Mouse (Mus musculus) intestine, embryonic 15.5 days (tissue): ENCODE measurements around the gene Bub1b. TPM values are rescaled to one million over a fixed set of nuclear protein-coding genes. Genes with fewer than 3 reads are reported as not detected.

Source experiments
- ATAC-seq: fragments of 200-750 bp; cut with Nextera tagmentation; 2 replicates; pipeline ENCODE4 v1.8.0; 2017; ENCODE audit warnings: moderate TSS enrichment, moderate library complexity
- H3K27ac ChIP-seq: fragments of 300-500 bp; sonication (generic); 2 replicates; pipeline ENCODE4 v1.5.1; 2015; ENCODE audit warnings: mild to moderate bottlenecking, inconsistent platforms
- H3K27me3 ChIP-seq: fragments of 300-500 bp; sonication (generic); replicated peaks from 2 replicates; pipeline ENCODE4 v1.6.1; 2015; ENCODE audit warnings: inconsistent platforms
- H3K36me3 ChIP-seq: fragments of 300-500 bp; sonication (generic); 2 replicates; pipeline ENCODE4 v1.6.1; 2015; ENCODE audit warnings: inconsistent platforms
- H3K4me1 ChIP-seq: fragments of 300-500 bp; sonication (generic); replicated peaks from 2 replicates; pipeline ENCODE4 v1.6.1; 2015; ENCODE audit warnings: inconsistent platforms
- H3K4me2 ChIP-seq: fragments of 300-500 bp; sonication (generic); replicated peaks from 2 replicates; pipeline ENCODE4 v1.6.1; 2015; ENCODE audit warnings: mild to moderate bottlenecking, inconsistent platforms
- H3K4me3 ChIP-seq: fragments of 300-500 bp; sonication (generic); replicated peaks from 2 replicates; pipeline ENCODE4 v1.5.1; 2015; ENCODE audit warnings: inconsistent platforms
- H3K9ac ChIP-seq: fragments of 300-500 bp; sonication (generic); 2 replicates; pipeline ENCODE4 v1.6.1; 2015; ENCODE audit warnings: inconsistent platforms
- H3K9me3 ChIP-seq: fragments of 300-500 bp; sonication (generic); 2 replicates; pipeline ENCODE4 v1.6.1; 2016; ENCODE audit warnings: inconsistent platforms
- WGBS: fragments of 180-500 bp; shearing (Covaris S2); methylation state at CpG from one replicate; pipeline ENCODE4 v1.1.7; 2015; 5-methylcytosine and 5-hydroxymethylcytosine counted together
- polyA plus RNA-seq: library from polyadenylated mRNA; unstranded; fragments of >200 nt; fragmentation: Nextera tagmentation; extraction: Ambion mirVana; gene quantifications from 2 replicates; pipeline ENCODE4 v1.2.1, GENCODE M21; 2015

Gene Bub1b
- polyA plus RNA-seq, 1 experiment from 2014 or later: 71.5 TPM

DNA sequence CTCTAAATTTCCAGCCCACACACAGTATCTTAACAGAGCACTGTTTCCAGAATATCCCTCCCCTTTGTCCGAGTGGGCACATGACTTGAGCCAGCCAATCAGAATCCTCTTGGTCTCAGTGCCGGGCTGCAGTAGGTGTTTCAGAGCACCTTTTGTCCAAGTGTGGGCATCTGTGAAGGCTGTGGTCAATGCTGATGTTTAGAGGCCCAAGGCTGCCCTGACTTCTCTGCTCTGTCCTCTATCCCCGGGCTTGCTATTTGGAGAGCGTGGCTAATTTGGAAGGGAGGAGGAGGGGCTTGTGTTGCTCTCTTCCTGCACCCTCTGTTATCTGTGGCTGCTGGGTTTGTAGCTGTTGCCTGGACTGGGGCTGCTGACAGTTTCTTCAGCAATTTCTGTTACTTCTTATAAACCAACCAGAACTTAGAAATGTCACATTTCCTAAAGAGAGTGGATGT lies 62.0 kb downstream of the Bub1b start:
- Histone ChIP-seq H3K9ac (peak overlapping the region; percentile 18; the same call in 1 of the 2 replicates), H3K27me3 (peaks cover 8% of the 10 kb centered on the region; the same call in 1 of the 2 replicates), H3K4me2 (peak overlapping the region; percentile 60), H3K36me3 (no peaks in the 10 kb centered on the region), H3K4me1 (peaks cover 57% of the 10 kb centered on the region), H3K4me3 (peak overlapping the region; percentile 33), H3K27ac (no peak overlapping the region), H3K9me3 (no peaks in the 10 kb centered on the region)
- 2% methylated on average over 4 of the region's 4 CpGs for WGBS
- ATAC-seq: peak; percentile 35; the same call in 1 of the 2 replicates

GRCm38 (mm10) chr2:118661891-118662290 lies 63.9 kb downstream of the Bub1b start:
- Histone ChIP-seq H3K9me3 (no peaks in the 10 kb centered on the region), H3K4me2 (no peak overlapping the region), H3K4me3 (no peak overlapping the region), H3K9ac (no peak overlapping the region), H3K36me3 (no peaks in the 10 kb centered on the region), H3K27me3 (peaks cover 8% of the 10 kb centered on the region; the same call in 1 of the 2 replicates), H3K4me1 (peaks cover 53% of the 10 kb centered on the region), H3K27ac (no peak overlapping the region)
- no peak; the same call in 1 of the 2 replicates for ATAC-seq
- WGBS: 48% methylated on average over 9 of the region's 9 CpGs

GRCm38 (mm10) chr2:118662902-118663803 lies 65.1 kb downstream of the Bub1b start, which contains the start of gene Pak6:
TSS of gene Pak6 (plus strand) at chr2:118663303.
- H3K4me3 ChIP-seq: peak within 1 kb of the TSS; percentile 40
- H3K27me3 ChIP-seq: peaks cover 8% of the 10 kb centered on the region; the same call in 1 of the 2 replicates
- peaks cover 48% of the 10 kb centered on the region for H3K4me1 ChIP-seq
- peak within 1 kb of the TSS; percentile 88 for H3K4me2 ChIP-seq
- no peaks in the 10 kb centered on the region for H3K9me3 ChIP-seq
- ATAC-seq: peak; percentile 15; the same call in 1 of the 2 replicates
- no peak within 1 kb of the TSS for H3K27ac ChIP-seq
- peak within 1 kb of the TSS; percentile 38; the same call in 1 of the 2 replicates for H3K9ac ChIP-seq
- H3K36me3 ChIP-seq: no peaks in the 10 kb centered on the region
- WGBS: 2% methylated on average over 37 of the region's 37 CpGs

- H3K9me3 ChIP-seq: no peaks in the 10 kb centered on the region
- H3K27me3 ChIP-seq: peaks cover 8% of the 10 kb centered on the region; the same call in 1 of the 2 replicates
- no peaks in the 10 kb centered on the region for H3K36me3 ChIP-seq
- peaks cover 42% of the 10 kb centered on the region for H3K4me1 ChIP-seq
- WGBS: 53% methylated on average over 19 of the region's 19 CpGs
- ATAC-seq: peak; percentile 63
- H3K9ac ChIP-seq: peak overlapping the region; percentile 38; the same call in 1 of the 2 replicates
- no peak overlapping the region for H3K27ac ChIP-seq
- H3K4me3 ChIP-seq: peak overlapping the region; percentile 40
- H3K4me2 ChIP-seq: peak overlapping the region; percentile 88
Measured at GRCm38 (mm10) chr2:118663804-118664766, 66.1 kb downstream of the Bub1b start.

DNA sequence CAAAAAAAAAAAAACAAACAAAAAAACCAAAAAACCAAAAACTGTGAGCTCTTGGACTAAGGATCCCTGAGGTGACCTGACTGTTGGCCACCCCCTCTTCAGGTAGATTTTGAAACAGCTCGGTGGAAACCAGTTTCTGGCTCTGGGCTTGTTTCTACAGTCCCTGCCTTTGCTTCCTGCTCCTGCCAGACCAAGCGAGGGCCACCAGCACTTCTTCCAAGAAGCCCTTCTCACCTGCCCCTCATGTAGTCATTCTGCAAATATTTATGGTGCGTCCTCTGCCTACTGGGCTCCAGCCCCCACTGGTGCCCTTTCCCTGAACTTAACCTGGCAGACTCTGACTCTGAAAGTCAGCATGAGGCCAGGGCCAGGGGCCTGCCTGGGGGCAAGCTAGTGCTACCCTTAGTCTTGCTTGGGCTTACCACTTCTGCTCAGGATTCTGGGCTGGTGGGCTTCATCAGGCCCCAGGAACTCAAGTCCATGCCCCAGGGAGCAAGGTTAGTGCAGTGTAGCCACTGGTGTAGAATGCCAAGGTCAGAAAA lies 67.0 kb downstream of the Bub1b start:
- Histone ChIP-seq H3K27me3 (peaks cover 8% of the 10 kb centered on the region; the same call in 1 of the 2 replicates), H3K4me2 (no peak overlapping the region), H3K36me3 (no peaks in the 10 kb centered on the region), H3K9ac (no peak overlapping the region), H3K4me1 (peaks cover 33% of the 10 kb centered on the region), H3K27ac (no peak overlapping the region), H3K9me3 (no peaks in the 10 kb centered on the region), H3K4me3 (no peak overlapping the region)
- no peak for ATAC-seq
- WGBS: 54% methylated on average over 3 of the region's 3 CpGs

DNA sequence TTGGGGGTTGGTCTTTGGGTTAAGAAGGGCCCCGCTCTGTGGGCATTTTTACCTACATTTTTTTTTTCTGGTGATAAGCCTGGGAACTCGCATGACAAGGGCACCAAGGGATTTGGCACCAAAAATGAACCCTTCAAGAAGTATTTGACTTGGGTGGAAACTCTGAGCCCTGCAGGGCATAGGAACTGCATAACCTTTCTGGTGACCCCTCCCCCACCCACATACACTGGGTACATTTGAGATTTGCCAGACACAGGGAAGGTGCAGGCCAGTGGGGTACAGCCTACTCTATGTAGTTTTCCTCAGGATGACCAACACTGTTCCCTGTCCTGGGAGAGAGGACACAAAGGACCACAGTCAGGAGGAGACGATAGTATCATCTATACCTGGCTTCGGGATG lies 67.6 kb downstream of the Bub1b start:
- Histone ChIP-seq H3K27me3 (peaks cover 8% of the 10 kb centered on the region; the same call in 1 of the 2 replicates), H3K9me3 (no peaks in the 10 kb centered on the region), H3K9ac (no peak overlapping the region), H3K36me3 (no peaks in the 10 kb centered on the region), H3K4me1 (peaks cover 32% of the 10 kb centered on the region), H3K4me3 (no peak overlapping the region), H3K4me2 (no peak overlapping the region), H3K27ac (no peak overlapping the region)
- 87% methylated on average over 4 of the region's 4 CpGs for WGBS
- ATAC-seq: no peak

- H3K36me3 ChIP-seq: no peaks in the 10 kb centered on the region
- no peak overlapping the region for H3K9ac ChIP-seq
- no peak overlapping the region for H3K4me2 ChIP-seq
- 50% methylated on average over 5 of the region's 5 CpGs for WGBS
- 0 out of 2 replicates have a peak, but pooled peaks have one; percentile 8 for ATAC-seq
- peaks cover 8% of the 10 kb centered on the region; the same call in 1 of the 2 replicates for H3K27me3 ChIP-seq
- no peak overlapping the region for H3K27ac ChIP-seq
- H3K4me3 ChIP-seq: no peak overlapping the region
- H3K9me3 ChIP-seq: no peaks in the 10 kb centered on the region
- peaks cover 32% of the 10 kb centered on the region for H3K4me1 ChIP-seq
Measured at GRCm38 (mm10) chr2:118667181-118667580, 69.2 kb downstream of the Bub1b start.

DNA sequence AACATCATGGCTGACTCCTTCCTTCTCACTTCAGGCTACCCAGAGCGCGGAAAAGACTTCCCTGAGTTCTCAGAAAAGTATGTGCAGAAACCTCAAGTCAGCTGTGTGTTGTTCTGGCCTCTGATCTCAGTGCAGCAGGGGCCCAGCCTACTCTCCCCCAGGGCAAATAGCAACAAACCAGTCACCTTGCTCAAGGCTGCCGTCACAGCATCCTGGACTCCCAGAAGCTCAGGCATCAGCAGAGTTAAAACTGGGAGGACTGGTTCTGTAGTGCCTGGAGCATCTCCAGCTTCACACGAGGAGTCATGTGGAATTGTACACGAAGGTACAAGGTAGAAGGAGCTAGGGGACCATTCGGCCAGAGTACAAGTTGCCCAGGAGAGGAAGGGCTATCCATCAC lies 71.2 kb downstream of the Bub1b start:
- no peak for ATAC-seq
- Histone ChIP-seq H3K9me3 (no peaks in the 10 kb centered on the region), H3K9ac (no peak overlapping the region), H3K4me3 (no peak overlapping the region), H3K36me3 (no peaks in the 10 kb centered on the region), H3K27ac (no peak overlapping the region), H3K4me2 (no peak overlapping the region), H3K27me3 (0 out of 2 replicates have a peak, but pooled peaks cover 4% of the 10 kb centered on the region), H3K4me1 (peaks cover 13% of the 10 kb centered on the region; the same call in 1 of the 2 replicates)
- WGBS: 60% methylated on average over 6 of the region's 6 CpGs

GRCm38 (mm10) chr2:118669785-118670184 lies 71.8 kb downstream of the Bub1b start:
- peaks cover 9% of the 10 kb centered on the region; the same call in 1 of the 2 replicates for H3K27me3 ChIP-seq
- no peak overlapping the region for H3K4me2 ChIP-seq
- peaks cover 9% of the 10 kb centered on the region; the same call in 1 of the 2 replicates for H3K4me1 ChIP-seq
- H3K9me3 ChIP-seq: no peaks in the 10 kb centered on the region
- no peaks in the 10 kb centered on the region for H3K36me3 ChIP-seq
- no peak overlapping the region for H3K9ac ChIP-seq
- no peak overlapping the region for H3K27ac ChIP-seq
- no peak overlapping the region for H3K4me3 ChIP-seq
- ATAC-seq: no peak
- WGBS: 23% methylated on average over 2 of the region's 2 CpGs

- Histone ChIP-seq H3K9ac (no peak overlapping the region), H3K4me2 (no peak overlapping the region), H3K27me3 (peaks cover 26% of the 10 kb centered on the region), H3K9me3 (no peaks in the 10 kb centered on the region), H3K4me3 (no peak overlapping the region), H3K4me1 (peaks cover 5% of the 10 kb centered on the region), H3K36me3 (no peaks in the 10 kb centered on the region), H3K27ac (no peak overlapping the region)
- 73% methylated on average over 1 of the region's 1 CpGs for WGBS
- ATAC-seq: no peak
Measured at GRCm38 (mm10) chr2:118671728-118672127, 73.7 kb downstream of the Bub1b start.

DNA sequence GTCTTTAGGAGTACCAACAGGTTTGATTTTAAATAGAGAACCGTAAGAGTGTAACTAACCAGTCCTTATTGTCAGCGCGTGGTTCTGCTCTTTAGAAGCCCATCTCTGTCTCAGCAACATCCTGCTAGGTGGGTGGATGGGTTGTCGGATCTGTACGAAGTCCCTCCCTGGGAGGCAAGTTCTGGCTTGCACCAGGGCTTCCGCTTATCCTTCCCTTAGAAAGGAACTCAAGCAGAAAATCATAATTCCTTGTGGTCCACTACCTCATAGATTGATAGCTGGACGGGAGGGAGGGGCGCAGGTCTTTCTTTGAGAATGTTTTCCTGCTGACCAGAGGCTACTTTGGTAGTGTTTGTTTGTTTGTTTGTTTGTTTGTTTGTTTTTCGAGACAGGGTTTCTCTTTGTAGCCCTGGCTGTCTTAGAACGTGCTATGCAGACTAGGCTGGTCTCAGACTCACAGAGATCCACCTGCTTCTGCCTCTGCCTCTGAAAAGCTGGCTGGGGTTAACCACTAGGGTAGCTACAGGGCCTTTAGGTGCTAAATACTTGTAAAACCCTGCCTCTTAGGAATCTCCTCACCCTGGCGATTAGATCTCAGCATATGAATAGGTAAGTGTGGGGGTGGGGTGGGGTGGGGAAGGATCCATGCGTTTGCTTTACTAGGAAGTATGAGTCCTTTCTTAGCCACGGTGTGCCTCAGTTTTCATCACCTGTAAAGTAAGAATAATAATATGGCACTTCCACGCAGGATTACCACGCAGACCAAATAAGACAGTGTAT lies 75.9 kb downstream of the Bub1b start:
- Histone ChIP-seq H3K9ac (no peak overlapping the region), H3K27ac (no peak overlapping the region), H3K27me3 (peaks cover 38% of the 10 kb centered on the region), H3K9me3 (no peaks in the 10 kb centered on the region), H3K4me1 (peaks cover 11% of the 10 kb centered on the region), H3K36me3 (no peaks in the 10 kb centered on the region), H3K4me2 (no peak overlapping the region), H3K4me3 (no peak overlapping the region)
- no peak for ATAC-seq
- WGBS: 37% methylated on average over 15 of the region's 15 CpGs
